Mouse (Mus musculus): ENCODE data around the gene Tcp10c. TPM values are rescaled to one million over a fixed set of nuclear protein-coding genes. Genes with fewer than 3 reads are reported as not detected.
"Not testable (repeated sequence)": the region's sequence is repeated elsewhere in the genome, so short reads cannot be mapped to it uniquely, and the experiment has no call there.

The Tcp10c gene
- polyA plus RNA-seq (2014; fragmentation: Nextera tagmentation; extraction: Ambion mirVana): not detected in 2 replicates

DNA sequence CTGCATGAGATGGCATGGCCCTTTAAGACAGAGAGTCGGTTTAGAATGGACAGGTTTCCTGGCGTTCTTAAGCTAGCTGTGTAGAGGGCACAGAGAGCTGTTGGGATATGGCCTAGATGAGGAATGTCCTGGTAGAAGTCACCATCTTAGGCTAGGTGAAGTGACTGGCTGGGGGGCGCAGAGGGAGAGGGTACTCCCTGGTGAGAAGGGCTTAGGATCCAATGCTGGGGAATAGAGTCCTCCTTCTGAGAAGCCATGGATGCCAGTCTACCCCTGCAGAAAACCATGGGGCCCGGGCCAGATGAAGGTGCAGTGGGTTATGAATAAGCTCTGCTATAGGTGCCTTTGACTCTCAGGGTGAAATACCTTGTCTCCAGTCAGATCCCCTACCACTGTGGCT lies at the start of gene Tcp10c:
Gene Tcp10c, plus strand, starts transcription at position 52 of the 400 bp plus-strand sequence.
- H3K4me2 ChIP-seq; H3K9me3 ChIP-seq (ENCODE audit: control insufficient read depth, low read length); H3K4me1 ChIP-seq (ENCODE audit: control insufficient read depth, insufficient read depth, low read length); H3K4me3 ChIP-seq (ENCODE audit: low read depth, low read length); DNase-seq (ENCODE audit: low spot score, missing footprints); H3K27me3 ChIP-seq (ENCODE audit: control insufficient read depth, insufficient read depth, low read length); H3K9ac ChIP-seq (ENCODE audit: low read length); ATAC-seq (ENCODE audit: low FRiP score); H3K36me3 ChIP-seq (ENCODE audit: control insufficient read depth, insufficient read depth, low read length); H3K27ac ChIP-seq (ENCODE audit: low read depth, low read length): not testable (repeated sequence)
- WGBS: 91% methylated on average over 4 of the region's 4 CpGs

DNA sequence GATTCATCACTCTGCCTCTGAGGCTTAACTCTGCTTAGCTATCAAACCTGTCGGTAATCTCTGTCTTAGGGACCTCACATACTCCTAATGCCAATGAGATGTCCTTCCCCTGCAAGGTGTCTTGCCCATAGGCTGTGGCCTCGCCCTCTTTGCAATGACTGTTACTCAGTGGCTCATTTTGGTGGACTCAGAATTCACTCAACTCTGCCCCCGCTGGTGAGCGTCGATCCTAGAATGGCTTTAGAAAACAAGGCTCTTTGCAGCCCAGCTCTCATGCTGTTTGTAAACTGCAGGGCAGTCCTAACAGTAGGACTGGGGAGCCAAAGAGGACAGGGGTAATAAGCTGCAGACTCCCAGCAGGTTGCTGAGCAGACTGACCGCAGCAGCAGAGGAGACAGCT lies 46.5 kb upstream of the Tcp10c start:
- ATAC-seq (ENCODE audit: low FRiP score): peak; percentile 11; the same call in 1 of the 2 replicates
- peaks cover 18% of the 10 kb centered on the region for H3K9me3 ChIP-seq (ENCODE audit: control insufficient read depth, low read length)
- H3K9ac ChIP-seq (ENCODE audit: low read length); H3K4me2 ChIP-seq; DNase-seq (ENCODE audit: low spot score, missing footprints); H3K4me1 ChIP-seq (ENCODE audit: control insufficient read depth, insufficient read depth, low read length); H3K27me3 ChIP-seq (ENCODE audit: control insufficient read depth, insufficient read depth, low read length); H3K4me3 ChIP-seq (ENCODE audit: low read depth, low read length); H3K36me3 ChIP-seq (ENCODE audit: control insufficient read depth, insufficient read depth, low read length); H3K27ac ChIP-seq (ENCODE audit: low read depth, low read length): not testable (repeated sequence)
- 79% methylated on average over 5 of the region's 6 CpGs for WGBS

DNA sequence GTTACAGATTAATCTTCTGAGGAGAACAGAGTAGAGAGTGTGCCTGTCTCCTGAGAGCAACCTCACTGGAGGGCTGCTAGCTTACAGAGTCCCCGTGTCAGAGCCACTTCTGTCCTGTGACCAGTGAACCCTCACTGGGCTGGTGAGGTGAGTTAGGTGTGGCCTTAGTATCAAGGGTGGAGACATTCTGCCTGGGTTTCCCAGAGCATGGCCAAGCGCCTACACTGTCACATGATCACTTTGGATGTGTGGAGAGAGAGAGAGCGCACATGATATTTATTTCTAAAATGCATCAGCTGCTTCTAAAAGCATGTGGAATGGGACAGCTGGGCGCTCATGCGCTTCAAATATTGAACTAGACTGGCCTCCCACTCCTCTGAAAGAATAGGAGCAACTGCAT lies 46.0 kb upstream of the Tcp10c start:
- not testable (repeated sequence) for H3K27ac ChIP-seq (ENCODE audit: low read depth, low read length); H3K4me2 ChIP-seq; H3K27me3 ChIP-seq (ENCODE audit: control insufficient read depth, insufficient read depth, low read length); H3K9ac ChIP-seq (ENCODE audit: low read length); DNase-seq (ENCODE audit: low spot score, missing footprints); ATAC-seq (ENCODE audit: low FRiP score); H3K4me3 ChIP-seq (ENCODE audit: low read depth, low read length); H3K4me1 ChIP-seq (ENCODE audit: control insufficient read depth, insufficient read depth, low read length); H3K36me3 ChIP-seq (ENCODE audit: control insufficient read depth, insufficient read depth, low read length)
- WGBS: 81% methylated on average over 5 of the region's 5 CpGs
- H3K9me3 ChIP-seq (ENCODE audit: control insufficient read depth, low read length): peaks cover 18% of the 10 kb centered on the region

DNA sequence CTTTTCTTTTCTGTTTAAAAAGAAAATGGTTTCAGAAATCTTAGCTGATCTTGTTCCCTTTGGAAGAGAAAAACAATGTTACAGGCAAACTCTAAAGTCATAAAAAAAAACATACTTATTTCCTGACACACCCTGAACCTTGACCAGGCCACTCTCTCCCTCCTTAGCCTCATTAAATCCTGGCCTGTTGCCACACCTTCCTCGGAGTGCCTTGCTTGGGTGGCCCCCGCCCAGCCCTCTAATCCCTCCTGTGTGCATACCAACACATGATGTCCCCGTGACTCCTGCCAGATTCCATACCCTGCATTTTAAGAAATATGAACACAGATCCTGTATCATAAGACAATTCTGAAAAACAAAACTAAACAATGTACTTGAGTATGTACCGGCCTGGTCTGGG lies 45.6 kb upstream of the Tcp10c start:
- H3K27me3 ChIP-seq (ENCODE audit: control insufficient read depth, insufficient read depth, low read length); H3K27ac ChIP-seq (ENCODE audit: low read depth, low read length); H3K4me3 ChIP-seq (ENCODE audit: low read depth, low read length); H3K4me2 ChIP-seq; H3K9ac ChIP-seq (ENCODE audit: low read length); DNase-seq (ENCODE audit: low spot score, missing footprints); H3K36me3 ChIP-seq (ENCODE audit: control insufficient read depth, insufficient read depth, low read length); H3K4me1 ChIP-seq (ENCODE audit: control insufficient read depth, insufficient read depth, low read length); ATAC-seq (ENCODE audit: low FRiP score): not testable (repeated sequence)
- 87% methylated on average over 4 of the region's 4 CpGs for WGBS
- H3K9me3 ChIP-seq (ENCODE audit: control insufficient read depth, low read length): peaks cover 18% of the 10 kb centered on the region

DNA sequence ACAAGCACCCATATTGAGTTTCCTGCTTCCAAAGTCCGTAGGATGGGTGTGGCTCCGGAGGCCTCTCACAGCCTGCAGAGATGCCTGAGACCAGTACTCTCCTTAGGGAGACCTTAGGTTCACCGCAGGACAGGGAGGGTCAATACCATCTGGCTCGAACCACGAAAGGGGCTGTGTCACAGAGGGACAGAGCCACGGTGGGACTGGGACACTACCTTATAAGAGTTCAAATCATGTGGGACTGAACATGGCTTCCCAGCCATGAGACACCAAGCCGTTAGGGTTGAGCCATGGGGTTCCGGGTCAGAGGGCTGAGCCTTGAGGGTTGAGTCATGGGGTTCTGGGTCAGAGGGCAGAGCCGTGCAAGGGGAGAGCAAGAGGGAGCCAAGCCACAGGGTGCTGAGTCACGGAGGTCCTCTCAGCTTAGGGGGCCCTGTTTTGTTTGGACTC lies 45.2 kb upstream of the Tcp10c start:
- not testable (repeated sequence) for DNase-seq (ENCODE audit: low spot score, missing footprints); H3K36me3 ChIP-seq (ENCODE audit: control insufficient read depth, insufficient read depth, low read length); H3K9ac ChIP-seq (ENCODE audit: low read length); H3K4me2 ChIP-seq; H3K4me3 ChIP-seq (ENCODE audit: low read depth, low read length); H3K27ac ChIP-seq (ENCODE audit: low read depth, low read length); H3K27me3 ChIP-seq (ENCODE audit: control insufficient read depth, insufficient read depth, low read length); H3K4me1 ChIP-seq (ENCODE audit: control insufficient read depth, insufficient read depth, low read length)
- 88% methylated on average over 10 of the region's 10 CpGs for WGBS
- ATAC-seq (ENCODE audit: low FRiP score): peak; percentile 8; the same call in 1 of the 2 replicates
- peaks cover 18% of the 10 kb centered on the region for H3K9me3 ChIP-seq (ENCODE audit: control insufficient read depth, low read length)

DNA sequence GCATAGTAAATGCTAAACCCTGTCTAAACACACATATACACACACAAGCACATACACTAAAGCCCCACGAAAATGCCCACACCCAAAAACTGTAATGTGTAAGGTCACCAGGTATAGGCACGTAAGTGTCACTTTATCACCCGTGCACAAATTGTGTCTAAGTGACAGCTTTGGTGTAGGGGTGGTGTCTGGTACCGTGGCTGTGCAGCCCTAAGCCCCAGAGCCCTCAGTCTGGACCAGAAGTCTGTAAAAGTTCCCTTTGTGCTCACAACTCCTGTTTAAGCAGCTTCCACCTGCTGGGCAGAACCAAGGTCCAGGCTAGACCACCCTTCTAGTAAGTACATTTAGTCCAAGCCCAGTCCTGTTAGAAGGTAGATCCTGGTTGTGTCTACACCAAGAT lies 24.4 kb upstream of the Tcp10c start:
- not testable (repeated sequence) for DNase-seq (ENCODE audit: low spot score, missing footprints); H3K36me3 ChIP-seq (ENCODE audit: control insufficient read depth, insufficient read depth, low read length); H3K4me3 ChIP-seq (ENCODE audit: low read depth, low read length); H3K27ac ChIP-seq (ENCODE audit: low read depth, low read length); H3K4me1 ChIP-seq (ENCODE audit: control insufficient read depth, insufficient read depth, low read length); H3K4me2 ChIP-seq; H3K27me3 ChIP-seq (ENCODE audit: control insufficient read depth, insufficient read depth, low read length); H3K9ac ChIP-seq (ENCODE audit: low read length)
- 0 out of 2 replicates have a peak, but pooled peaks have one; percentile 20 for ATAC-seq (ENCODE audit: low FRiP score)
- peaks cover 34% of the 10 kb centered on the region for H3K9me3 ChIP-seq (ENCODE audit: control insufficient read depth, low read length)
- 79% methylated on average over 4 of the region's 4 CpGs for WGBS

DNA sequence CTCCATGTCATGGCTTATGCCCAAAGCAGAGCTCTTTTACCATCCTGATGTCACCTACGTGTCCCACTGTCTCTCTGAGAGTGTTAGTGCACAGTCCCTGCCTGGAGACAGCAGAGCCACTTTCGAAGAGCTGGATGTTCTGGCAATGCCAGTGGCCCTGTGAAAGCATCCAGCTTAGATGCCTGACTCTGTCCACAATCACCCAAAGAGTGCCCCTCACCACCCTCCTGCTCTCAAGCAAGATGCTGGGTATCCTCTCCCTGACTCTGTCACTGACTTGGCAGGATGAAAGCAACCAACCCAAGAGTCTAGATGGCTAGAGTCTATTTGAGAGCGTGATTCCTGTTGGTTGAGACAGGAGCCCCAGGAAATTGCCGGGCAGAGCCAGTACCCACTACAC lies 23.2 kb upstream of the Tcp10c start:
- ATAC-seq (ENCODE audit: low FRiP score); H3K36me3 ChIP-seq (ENCODE audit: control insufficient read depth, insufficient read depth, low read length): not testable (repeated sequence)
- peaks cover 34% of the 10 kb centered on the region for H3K9me3 ChIP-seq (ENCODE audit: control insufficient read depth, low read length)

DNA sequence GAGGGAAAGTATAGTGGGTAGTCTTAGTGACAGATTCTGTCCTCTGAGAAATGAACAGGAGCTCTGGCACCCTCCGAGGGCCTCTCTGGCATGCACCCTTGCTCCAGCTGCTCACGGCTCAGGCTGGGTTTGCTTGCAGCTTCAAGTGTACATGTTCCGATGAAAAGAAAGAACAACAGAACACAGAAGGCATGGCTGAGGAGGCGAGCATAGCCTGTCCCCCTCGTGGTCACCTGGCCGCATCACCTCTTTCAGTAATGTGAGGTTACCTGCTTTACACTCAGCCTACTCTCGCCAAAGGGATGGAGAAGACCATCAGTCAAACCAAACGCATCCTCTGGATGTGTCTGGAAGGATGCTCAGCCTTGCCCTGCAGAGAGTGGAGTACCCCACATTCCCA lies 21.9 kb upstream of the Tcp10c start:
- 90% methylated on average over 8 of the region's 8 CpGs for WGBS
- H3K27ac ChIP-seq (ENCODE audit: low read depth, low read length); H3K4me1 ChIP-seq (ENCODE audit: control insufficient read depth, insufficient read depth, low read length); H3K27me3 ChIP-seq (ENCODE audit: control insufficient read depth, insufficient read depth, low read length); H3K36me3 ChIP-seq (ENCODE audit: control insufficient read depth, insufficient read depth, low read length); H3K4me3 ChIP-seq (ENCODE audit: low read depth, low read length); ATAC-seq (ENCODE audit: low FRiP score); H3K4me2 ChIP-seq; H3K9ac ChIP-seq (ENCODE audit: low read length): not testable (repeated sequence)
- H3K9me3 ChIP-seq (ENCODE audit: control insufficient read depth, low read length): peaks cover 41% of the 10 kb centered on the region
- DNase-seq (ENCODE audit: low spot score, missing footprints): peak; percentile 6

More for the DNA sequence above, 23.2 kb upstream of the Tcp10c start:
- H3K4me2 ChIP-seq; H3K27me3 ChIP-seq (ENCODE audit: control insufficient read depth, insufficient read depth, low read length); H3K9ac ChIP-seq (ENCODE audit: low read length); H3K27ac ChIP-seq (ENCODE audit: low read depth, low read length); H3K4me1 ChIP-seq (ENCODE audit: control insufficient read depth, insufficient read depth, low read length); H3K4me3 ChIP-seq (ENCODE audit: low read depth, low read length); DNase-seq (ENCODE audit: low spot score, missing footprints): not testable (repeated sequence)
- 67% methylated on average over 3 of the region's 4 CpGs for WGBS

DNA sequence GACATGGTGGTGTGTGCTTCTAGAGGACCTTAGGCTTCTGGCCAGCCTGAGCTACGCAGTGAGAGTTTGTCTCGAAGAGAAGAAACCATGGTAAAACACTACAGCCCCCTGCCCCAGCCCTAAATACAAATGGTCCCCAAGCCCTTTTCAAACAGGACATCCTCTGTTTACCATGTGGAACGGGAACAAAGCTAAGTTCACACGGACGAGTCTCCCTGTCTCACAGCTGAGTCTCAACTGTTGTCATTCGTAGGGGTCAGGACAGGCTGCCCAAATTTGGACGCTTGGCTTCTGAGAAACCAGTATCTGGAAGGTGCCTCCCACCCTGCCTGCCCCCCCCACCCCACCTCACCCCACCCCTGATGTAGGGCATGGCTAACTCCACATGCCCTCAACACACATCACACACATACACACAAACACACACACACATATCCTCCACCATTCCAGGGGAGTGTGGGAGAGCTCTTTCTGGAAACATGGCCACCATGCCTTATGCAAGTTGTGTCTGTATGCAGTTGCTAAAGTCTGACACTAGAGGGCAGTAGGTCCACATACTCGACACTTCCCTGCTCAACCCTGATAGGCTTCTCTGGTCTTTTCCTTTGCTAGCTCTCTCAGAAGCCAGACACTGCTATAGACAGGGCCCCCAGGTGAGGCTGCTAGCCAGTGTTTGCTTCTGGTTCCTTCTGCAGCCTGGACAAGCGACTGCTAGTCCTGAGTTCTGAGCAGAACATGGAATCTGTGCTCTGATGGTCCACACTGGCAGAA lies 17.2 kb upstream of the Tcp10c start:
- peak; percentile 73 for ATAC-seq (ENCODE audit: low FRiP score)
- peaks cover 15% of the 10 kb centered on the region for H3K9me3 ChIP-seq (ENCODE audit: control insufficient read depth, low read length)
- WGBS: 60% methylated on average over 9 of the region's 9 CpGs
- DNase-seq (ENCODE audit: low spot score, missing footprints): peak; percentile 85
- H3K4me3 ChIP-seq (ENCODE audit: low read depth, low read length); H3K36me3 ChIP-seq (ENCODE audit: control insufficient read depth, insufficient read depth, low read length); H3K4me2 ChIP-seq; H3K27me3 ChIP-seq (ENCODE audit: control insufficient read depth, insufficient read depth, low read length); H3K9ac ChIP-seq (ENCODE audit: low read length); H3K27ac ChIP-seq (ENCODE audit: low read depth, low read length); H3K4me1 ChIP-seq (ENCODE audit: control insufficient read depth, insufficient read depth, low read length): not testable (repeated sequence)
